9 mouse cellular contexts compared by ENCODE assay signal in genomic region chr9:55023902-55024583, GRCm38 (mm10). TPM values are rescaled to one million over a fixed set of nuclear protein-coding genes. Genes with fewer than 3 reads are reported as not detected.
DNase-seq lines count a peak whose midpoint lies in the region; ATAC-seq and TF ChIP-seq lines count a peak whose summit lies in the region.
"Had no signal": no experiment of that assay in that cellular context is flagged by ENCODE, and none has a peak within 500 bp of the region (broad histone marks: within the 10 kb centered on the region; RNA-seq: fewer than 3 reads in every experiment).

No protein-coding gene starts in this region.

- DNase-seq in ovary, postnatal 10 days (ENCODE audit: low spot score), result peak; percentile 69
- DNase-seq in ovary, adult 18-20 months (ENCODE audit: low spot score), result no peak
- peak; percentile 73 to 87 for DNase-seq in cerebellum, adult 2 months
- DNase-seq in gastrocnemius, adult 18-20 months (ENCODE audit: low spot score), result peak; percentile 78
- DNase-seq in liver, embryonic 11.5 days (ENCODE audit: low spot score), result peak; percentile 72
- peak; percentile 84 for DNase-seq in retina, postnatal 7 days (ENCODE audit: low read depth, low spot score)
- peak; percentile 58 for DNase-seq in urinary bladder, adult 2 months (ENCODE audit: low spot score)

- ATAC-seq in kidney, embryonic 16.5 days (ENCODE audit: low FRiP score, low TSS enrichment), result peak; percentile 52; the same call in 1 of the 2 replicates
- no peak for ATAC-seq in liver, embryonic 11.5 days (replicated peaks; ENCODE audit: low FRiP score)

- H3K27me3 ChIP-seq in cerebellum, adult 2 months (ENCODE audit: control insufficient read depth, insufficient read depth, low read length), result no peaks in the 10 kb centered on the region
- peaks cover 43% of the 10 kb centered on the region for H3K27me3 ChIP-seq in kidney, embryonic 16.5 days (ENCODE audit: insufficient read depth, low read length)
- H3K27me3 ChIP-seq in liver, embryonic 11.5 days (replicated peaks; ENCODE audit: control insufficient read depth, insufficient read depth, low read length), result peaks cover 39% of the 10 kb centered on the region

- TF ChIP-seq POLR2A in cerebellum, adult 2 months (IDR thresholded peaks at IDR 0.05; ENCODE audit: borderline replicate concordance, insufficient read depth, low read length), result no peak

- peak; percentile 90 for TF ChIP-seq CTCF in cerebellum, adult 2 months (IDR thresholded peaks at IDR 0.05; ENCODE audit: borderline replicate concordance, insufficient read depth, low read depth, low read length)

- H3K4me1 ChIP-seq in cerebellum, adult 2 months (ENCODE audit: control insufficient read depth, insufficient read depth, low read length), result no peaks in the 10 kb centered on the region
- peaks cover 10% of the 10 kb centered on the region for H3K4me1 ChIP-seq in kidney, embryonic 16.5 days (ENCODE audit: insufficient read depth, low read length)
- peaks cover 3% of the 10 kb centered on the region; the same call in 1 of the 2 replicates for H3K4me1 ChIP-seq in liver, embryonic 11.5 days (replicated peaks; ENCODE audit: control insufficient read depth, insufficient read depth, low read length)

- H3K4me3 ChIP-seq in cerebellum, adult 2 months (replicated peaks; ENCODE audit: insufficient read depth, low read depth, low read length), result no peak overlapping the region
- no peak overlapping the region for H3K4me3 ChIP-seq in kidney, embryonic 16.5 days (ENCODE audit: low read length)
- H3K4me3 ChIP-seq in liver, embryonic 11.5 days (ENCODE audit: low read depth, low read length), result no peak overlapping the region
- H3K4me3 ChIP-seq: heart, embryonic 13.5 days had no signal

- no peak overlapping the region for H3K27ac ChIP-seq in cerebellum, adult 2 months (ENCODE audit: insufficient read depth, low read length)
- H3K27ac ChIP-seq in kidney, embryonic 16.5 days (ENCODE audit: low read length), result no peak overlapping the region
- H3K27ac ChIP-seq in liver, embryonic 11.5 days (ENCODE audit: low read depth, low read length), result no peak overlapping the region
- H3K27ac ChIP-seq: heart, embryonic 13.5 days had no signal

- H3K9me3 ChIP-seq in kidney, embryonic 16.5 days (ENCODE audit: low read length), result no peaks in the 10 kb centered on the region
- no peaks in the 10 kb centered on the region for H3K9me3 ChIP-seq in liver, embryonic 11.5 days (ENCODE audit: control insufficient read depth, low read length)
- H3K9me3 ChIP-seq: heart, embryonic 13.5 days had no signal

- no peaks in the 10 kb centered on the region for H3K36me3 ChIP-seq in kidney, embryonic 16.5 days (ENCODE audit: insufficient read depth, low read length)
- no peaks in the 10 kb centered on the region for H3K36me3 ChIP-seq in liver, embryonic 11.5 days (ENCODE audit: control insufficient read depth, insufficient read depth, low read length)
- H3K36me3 ChIP-seq: heart, embryonic 13.5 days had no signal

- 23% methylated on average over 13 of the region's 13 CpGs for WGBS in cerebellum, adult 2 months
- WGBS in kidney, embryonic 16.5 days, result 44% methylated on average over 13 of the region's 13 CpGs
- WGBS in liver, embryonic 11.5 days, result 32% methylated on average over 13 of the region's 13 CpGs

- H3K9ac ChIP-seq in kidney, embryonic 16.5 days (replicated peaks; ENCODE audit: low read length), result no peak overlapping the region
- no peak overlapping the region for H3K9ac ChIP-seq in liver, embryonic 11.5 days (ENCODE audit: low read depth, low read length)
- H3K9ac ChIP-seq: heart, embryonic 13.5 days had no signal

- no peak overlapping the region for H3K4me2 ChIP-seq in kidney, embryonic 16.5 days (replicated peaks; ENCODE audit: low read depth, low read length)
- H3K4me2 ChIP-seq in liver, embryonic 11.5 days, result no peak overlapping the region
- H3K4me2 ChIP-seq: heart, embryonic 13.5 days had no signal

RNA-seq across cellular contexts. Expression of gene Chrna3, which starts 2.3 kb away (rescaled TPM):
- 2.6 TPM in 2 replicates for polyA plus RNA-seq in cerebellum, adult 2 months (2012; rRNA removed)
- total RNA-seq in gastrocnemius, adult 18-20 months (2021), result not detected
- 0.57 and 1.0 TPM in 2 replicates for polyA plus RNA-seq in kidney, embryonic 16.5 days (2015; fragmentation: Nextera tagmentation; extraction: Ambion mirVana)
- polyA plus RNA-seq in liver, embryonic 11.5 days (2014; fragmentation: Nextera tagmentation; extraction: Ambion mirVana), result 0.16 and 0.18 TPM in 2 replicates
- 0.23 and 0.37 TPM in 2 replicates for polyA plus RNA-seq in urinary bladder, adult 2 months (2012; rRNA removed)

RNA-seq across cellular contexts. Expression of gene Chrnb4, which starts 24.5 kb away (rescaled TPM):
- polyA plus RNA-seq in cerebellum, adult 2 months (2012; rRNA removed), result 2.7 and 3.1 TPM in 2 replicates
- under 1 TPM in 1 of 2 experiments, not detected in 1; 0.07 TPM for total RNA-seq in gastrocnemius, adult 18-20 months (2021)
- 2.9 and 3.8 TPM in 2 replicates for polyA plus RNA-seq in kidney, embryonic 16.5 days (2015; fragmentation: Nextera tagmentation; extraction: Ambion mirVana)
- 0.12 and 0.14 TPM in 2 replicates for polyA plus RNA-seq in liver, embryonic 11.5 days (2014; fragmentation: Nextera tagmentation; extraction: Ambion mirVana)
- polyA plus RNA-seq in urinary bladder, adult 2 months (2012; rRNA removed), result 0.23 and 0.29 TPM in 2 replicates

RNA-seq across cellular contexts. Expression of gene Chrna5, which starts 43.4 kb away (rescaled TPM):
- polyA plus RNA-seq in cerebellum, adult 2 months (2012; rRNA removed), result 0.05 and 0.22 TPM in 2 replicates
- total RNA-seq in gastrocnemius, adult 18-20 months (2021), result not detected
- polyA plus RNA-seq in kidney, embryonic 16.5 days (2015; fragmentation: Nextera tagmentation; extraction: Ambion mirVana), result 0.40 and 0.91 TPM in 2 replicates
- 0.06 TPM in 1 of 2 replicates, not detected in the other for polyA plus RNA-seq in liver, embryonic 11.5 days (2014; fragmentation: Nextera tagmentation; extraction: Ambion mirVana)
- 0.03 and 0.10 TPM in 2 replicates for polyA plus RNA-seq in urinary bladder, adult 2 months (2012; rRNA removed)
